Mouse (Mus musculus): ENCODE data around the gene Sec23b. TPM values are rescaled to one million over a fixed set of nuclear protein-coding genes. Genes with fewer than 3 reads are reported as not detected.

Gene Sec23b
- polyA plus RNA-seq, 1 experiment: 37.4 TPM

DNA sequence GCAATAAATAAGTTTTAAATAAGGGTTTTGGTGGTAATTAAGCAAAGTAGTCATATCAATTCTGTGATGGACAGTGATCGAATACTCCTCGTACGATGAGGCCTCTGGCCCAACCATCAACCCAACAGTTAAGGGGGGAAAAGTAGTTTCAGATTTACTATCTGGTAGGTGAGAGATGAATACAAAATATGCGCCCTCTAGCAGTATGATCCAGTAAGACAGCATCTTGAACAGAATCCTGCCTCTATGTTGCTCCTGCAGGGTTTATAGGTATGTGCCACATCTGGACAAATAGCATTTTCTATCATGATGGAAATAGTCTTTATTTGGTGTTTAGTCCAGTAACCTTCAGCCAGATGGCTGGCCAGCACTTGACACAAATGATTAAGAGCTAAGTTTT, 14.8 kb upstream of the Sec23b start:
- TF ChIP-seq POLR2A (IDR thresholded peaks at IDR 0.05; ENCODE audit: control insufficient read depth, low read depth, low read length) (no peak), CTCF (IDR thresholded peaks at IDR 0.05; ENCODE audit: control insufficient read depth, insufficient read depth, insufficient replicate concordance, low read depth, low read length) (no peak)
- no peak overlapping the region for H3K27ac ChIP-seq (ENCODE audit: control insufficient read depth, insufficient read depth, low read depth, low read length)
- H3K27me3 ChIP-seq (ENCODE audit: control insufficient read depth, insufficient read depth, low read length): no peaks in the 10 kb centered on the region
- H3K4me1 ChIP-seq (ENCODE audit: control insufficient read depth, insufficient read depth, low read length): no peaks in the 10 kb centered on the region
- no peak overlapping the region for H3K4me3 ChIP-seq (ENCODE audit: control insufficient read depth, low read depth, low read length)
- no peaks in the 10 kb centered on the region for H3K36me3 ChIP-seq (ENCODE audit: control insufficient read depth, insufficient read depth, low read length)

- Histone ChIP-seq H3K4me1 (ENCODE audit: control insufficient read depth, insufficient read depth, low read length) (no peaks in the 10 kb centered on the region), H3K36me3 (ENCODE audit: control insufficient read depth, insufficient read depth, low read length) (no peaks in the 10 kb centered on the region)
These were observed 12.4 kb upstream of the Sec23b start for GRCm38 (mm10) chr2:144543670-144544069.

GRCm38 (mm10) chr2:144544630-144545029, 11.4 kb upstream of the Sec23b start:
- Histone ChIP-seq H3K36me3 (ENCODE audit: control insufficient read depth, insufficient read depth, low read length) (no peaks in the 10 kb centered on the region), H3K27ac (ENCODE audit: control insufficient read depth, insufficient read depth, low read depth, low read length) (no peak overlapping the region), H3K4me3 (ENCODE audit: control insufficient read depth, low read depth, low read length) (no peak overlapping the region), H3K4me1 (ENCODE audit: control insufficient read depth, insufficient read depth, low read length) (no peaks in the 10 kb centered on the region), H3K27me3 (ENCODE audit: control insufficient read depth, insufficient read depth, low read length) (no peaks in the 10 kb centered on the region)
- TF ChIP-seq POLR2A (IDR thresholded peaks at IDR 0.05; ENCODE audit: control insufficient read depth, low read depth, low read length) (no peak), CTCF (IDR thresholded peaks at IDR 0.05; ENCODE audit: control insufficient read depth, insufficient read depth, insufficient replicate concordance, low read depth, low read length) (no peak)

More at GRCm38 (mm10) chr2:144543670-144544069, 12.4 kb upstream of the Sec23b start:
- Histone ChIP-seq H3K27me3 (ENCODE audit: control insufficient read depth, insufficient read depth, low read length) (no peaks in the 10 kb centered on the region), H3K4me3 (ENCODE audit: control insufficient read depth, low read depth, low read length) (no peak overlapping the region), H3K27ac (ENCODE audit: control insufficient read depth, insufficient read depth, low read depth, low read length) (no peak overlapping the region)
- TF ChIP-seq POLR2A (IDR thresholded peaks at IDR 0.05; ENCODE audit: control insufficient read depth, low read depth, low read length) (no peak), CTCF (IDR thresholded peaks at IDR 0.05; ENCODE audit: control insufficient read depth, insufficient read depth, insufficient replicate concordance, low read depth, low read length) (no peak)

DNA sequence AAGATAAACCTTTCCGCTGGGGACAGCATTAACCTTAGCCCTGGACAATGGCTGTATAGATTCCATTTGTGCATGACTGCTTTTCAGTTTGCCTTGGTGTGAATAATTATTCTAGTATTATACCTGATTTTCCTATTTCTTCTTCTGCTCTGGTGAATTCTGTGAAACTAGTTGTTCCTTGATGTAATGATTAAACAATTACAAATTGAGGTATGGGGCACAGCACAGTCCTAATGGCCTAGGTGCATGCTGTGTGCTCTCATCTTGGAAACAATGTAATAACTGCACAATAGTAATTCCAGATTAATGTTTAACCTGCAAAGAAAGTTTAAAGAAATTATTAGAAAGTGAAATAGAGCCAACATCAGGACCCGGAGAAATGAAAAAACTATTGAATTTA, 11.0 kb upstream of the Sec23b start:
- H3K36me3 ChIP-seq (ENCODE audit: control insufficient read depth, insufficient read depth, low read length): no peaks in the 10 kb centered on the region
- no peak for TF ChIP-seq POLR2A (IDR thresholded peaks at IDR 0.05; ENCODE audit: control insufficient read depth, low read depth, low read length)
- no peaks in the 10 kb centered on the region for H3K4me1 ChIP-seq (ENCODE audit: control insufficient read depth, insufficient read depth, low read length)
- H3K27me3 ChIP-seq (ENCODE audit: control insufficient read depth, insufficient read depth, low read length): no peaks in the 10 kb centered on the region
- no peak overlapping the region for H3K4me3 ChIP-seq (ENCODE audit: control insufficient read depth, low read depth, low read length)
- no peak overlapping the region for H3K27ac ChIP-seq (ENCODE audit: control insufficient read depth, insufficient read depth, low read depth, low read length)

DNA sequence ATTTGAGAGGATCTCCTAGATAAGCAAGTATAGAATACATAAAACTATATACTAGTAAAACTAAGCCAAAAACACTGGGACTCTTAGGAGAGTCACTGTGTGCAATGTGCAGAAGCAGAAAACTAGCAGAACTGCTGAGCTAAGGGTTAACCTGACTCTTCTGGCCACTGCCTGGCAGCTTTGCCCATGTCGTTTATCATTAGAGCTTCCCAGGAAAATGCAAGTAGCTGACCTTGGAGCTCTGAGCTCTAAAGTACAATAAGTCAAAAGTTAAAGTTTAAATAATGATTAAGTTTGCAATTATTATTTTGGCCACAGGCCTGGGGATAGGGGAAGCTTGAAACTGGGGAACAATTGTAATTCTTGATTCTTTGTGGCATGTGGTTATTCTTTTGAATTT, 10.5 kb upstream of the Sec23b start:
- Histone ChIP-seq H3K27me3 (ENCODE audit: control insufficient read depth, insufficient read depth, low read length) (no peaks in the 10 kb centered on the region), H3K4me1 (ENCODE audit: control insufficient read depth, insufficient read depth, low read length) (peaks cover 2% of the 10 kb centered on the region), H3K4me3 (ENCODE audit: control insufficient read depth, low read depth, low read length) (no peak overlapping the region), H3K36me3 (ENCODE audit: control insufficient read depth, insufficient read depth, low read length) (no peaks in the 10 kb centered on the region), H3K27ac (ENCODE audit: control insufficient read depth, insufficient read depth, low read depth, low read length) (no peak overlapping the region)
- TF ChIP-seq CTCF (IDR thresholded peaks at IDR 0.05; ENCODE audit: control insufficient read depth, insufficient read depth, insufficient replicate concordance, low read depth, low read length): no peak
- no peak for TF ChIP-seq POLR2A (IDR thresholded peaks at IDR 0.05; ENCODE audit: control insufficient read depth, low read depth, low read length)

DNA sequence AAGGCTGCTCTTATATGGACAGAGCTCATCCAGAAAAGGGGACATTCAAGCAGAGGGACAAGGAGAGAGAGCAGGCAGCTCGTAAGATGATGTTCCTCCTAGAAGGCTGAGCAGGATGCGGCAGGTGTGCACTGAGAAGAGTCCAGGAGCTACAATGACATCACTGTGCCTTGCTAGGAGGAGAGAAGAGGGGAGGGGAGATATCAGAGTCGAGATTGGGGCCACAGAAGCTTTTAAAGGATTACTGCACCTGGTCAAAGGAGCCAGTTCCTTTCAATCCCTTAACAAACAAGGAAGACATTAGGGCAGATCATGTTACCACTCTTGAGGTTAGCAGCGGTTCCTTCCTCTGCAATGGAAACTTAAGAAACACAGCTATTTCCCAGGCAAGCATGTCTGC, 8.5 kb upstream of the Sec23b start:
- TF ChIP-seq POLR2A (IDR thresholded peaks at IDR 0.05; ENCODE audit: control insufficient read depth, low read depth, low read length) (no peak), CTCF (IDR thresholded peaks at IDR 0.05; ENCODE audit: control insufficient read depth, insufficient read depth, insufficient replicate concordance, low read depth, low read length) (no peak)
- Histone ChIP-seq H3K4me3 (ENCODE audit: control insufficient read depth, low read depth, low read length) (no peak overlapping the region), H3K27me3 (ENCODE audit: control insufficient read depth, insufficient read depth, low read length) (no peaks in the 10 kb centered on the region), H3K27ac (ENCODE audit: control insufficient read depth, insufficient read depth, low read depth, low read length) (no peak overlapping the region), H3K36me3 (ENCODE audit: control insufficient read depth, insufficient read depth, low read length) (no peaks in the 10 kb centered on the region), H3K4me1 (ENCODE audit: control insufficient read depth, insufficient read depth, low read length) (peaks cover 3% of the 10 kb centered on the region)

GRCm38 (mm10) chr2:144550529-144550928, 5.5 kb upstream of the Sec23b start, which contains the start of gene Rbbp9:
TSS of gene Rbbp9 (minus strand) at chr2:144550869.
- TF ChIP-seq CTCF (IDR thresholded peaks at IDR 0.05; ENCODE audit: control insufficient read depth, insufficient read depth, insufficient replicate concordance, low read depth, low read length) (no peak), POLR2A (IDR thresholded peaks at IDR 0.05; ENCODE audit: control insufficient read depth, low read depth, low read length) (peak; percentile 62; the same call in 1 of the 2 replicates)
- Histone ChIP-seq H3K36me3 (ENCODE audit: control insufficient read depth, insufficient read depth, low read length) (no peaks in the 10 kb centered on the region), H3K27ac (ENCODE audit: control insufficient read depth, insufficient read depth, low read depth, low read length) (peak within 1 kb of the TSS; percentile 84), H3K4me3 (ENCODE audit: control insufficient read depth, low read depth, low read length) (peak within 1 kb of the TSS; percentile 99), H3K4me1 (ENCODE audit: control insufficient read depth, insufficient read depth, low read length) (peaks cover 3% of the 10 kb centered on the region), H3K27me3 (ENCODE audit: control insufficient read depth, insufficient read depth, low read length) (no peaks in the 10 kb centered on the region)

GRCm38 (mm10) chr2:144553905-144554304, 2.1 kb upstream of the Sec23b start:
- Histone ChIP-seq H3K36me3 (ENCODE audit: control insufficient read depth, insufficient read depth, low read length) (no peaks in the 10 kb centered on the region), H3K4me3 (ENCODE audit: control insufficient read depth, low read depth, low read length) (no peak overlapping the region), H3K4me1 (ENCODE audit: control insufficient read depth, insufficient read depth, low read length) (peaks cover 3% of the 10 kb centered on the region), H3K27me3 (ENCODE audit: control insufficient read depth, insufficient read depth, low read length) (no peaks in the 10 kb centered on the region), H3K27ac (ENCODE audit: control insufficient read depth, insufficient read depth, low read depth, low read length) (no peak overlapping the region)
- TF ChIP-seq POLR2A (IDR thresholded peaks at IDR 0.05; ENCODE audit: control insufficient read depth, low read depth, low read length): no peak
- no peak for TF ChIP-seq CTCF (IDR thresholded peaks at IDR 0.05; ENCODE audit: control insufficient read depth, insufficient read depth, insufficient replicate concordance, low read depth, low read length)
